Mouse (Mus musculus): ENCODE results near the gene Mlxip. TPM values are rescaled to one million over a fixed set of nuclear protein-coding genes. Genes with fewer than 3 reads are reported as not detected.

The Mlxip gene
- polyA plus RNA-seq, 1 experiment = 0.09 TPM

GRCm38 (mm10) chr5:123439312-123439711 is 44.7 kb downstream of the Mlxip start:
- H3K36me3 ChIP-seq (ENCODE audit: control insufficient read depth) = peaks cover 9% of the 10 kb centered on the region
- H3K9me3 ChIP-seq (ENCODE audit: control insufficient read depth, low read length) = no peaks in the 10 kb centered on the region
- no peak overlapping the region for H3K4me3 ChIP-seq (replicated peaks)
- no peaks in the 10 kb centered on the region for H3K27me3 ChIP-seq (ENCODE audit: control insufficient read depth)
- no peaks in the 10 kb centered on the region for H3K4me1 ChIP-seq (ENCODE audit: control insufficient read depth)
- no peak for TF ChIP-seq TAL1 (IDR thresholded peaks at IDR 0.05; ENCODE audit: low read length)
- TF ChIP-seq GATA1 (IDR thresholded peaks at IDR 0.05; ENCODE audit: low read length) = no peak

- Histone ChIP-seq H3K36me3 (ENCODE audit: control insufficient read depth) (peaks cover 9% of the 10 kb centered on the region), H3K4me1 (ENCODE audit: control insufficient read depth) (no peaks in the 10 kb centered on the region), H3K27me3 (ENCODE audit: control insufficient read depth) (no peaks in the 10 kb centered on the region), H3K9me3 (ENCODE audit: control insufficient read depth, low read length) (no peaks in the 10 kb centered on the region), H3K4me3 (replicated peaks) (no peak overlapping the region)
- TF ChIP-seq TAL1 (IDR thresholded peaks at IDR 0.05; ENCODE audit: low read length) (no peak), GATA1 (IDR thresholded peaks at IDR 0.05; ENCODE audit: low read length) (no peak)
Observed at GRCm38 (mm10) chr5:123439941-123440340, 45.3 kb downstream of the Mlxip start.

- no peak overlapping the region for H3K4me3 ChIP-seq (replicated peaks)
Observed at GRCm38 (mm10) chr5:123440664-123441063, 46.1 kb downstream of the Mlxip start.

GRCm38 (mm10) chr5:123442283-123442682 is 47.7 kb downstream of the Mlxip start:
- Histone ChIP-seq H3K4me3 (replicated peaks) (no peak overlapping the region), H3K4me1 (ENCODE audit: control insufficient read depth) (no peaks in the 10 kb centered on the region), H3K36me3 (ENCODE audit: control insufficient read depth) (peaks cover 21% of the 10 kb centered on the region), H3K27me3 (ENCODE audit: control insufficient read depth) (no peaks in the 10 kb centered on the region), H3K9me3 (ENCODE audit: control insufficient read depth, low read length) (no peaks in the 10 kb centered on the region)
- no peak for TF ChIP-seq TAL1 (IDR thresholded peaks at IDR 0.05; ENCODE audit: low read length)
- TF ChIP-seq GATA1 (IDR thresholded peaks at IDR 0.05; ENCODE audit: low read length) = no peak

More at GRCm38 (mm10) chr5:123440664-123441063, 46.1 kb downstream of the Mlxip start:
- Histone ChIP-seq H3K36me3 (ENCODE audit: control insufficient read depth) (peaks cover 14% of the 10 kb centered on the region), H3K9me3 (ENCODE audit: control insufficient read depth, low read length) (no peaks in the 10 kb centered on the region), H3K4me1 (ENCODE audit: control insufficient read depth) (no peaks in the 10 kb centered on the region), H3K27me3 (ENCODE audit: control insufficient read depth) (no peaks in the 10 kb centered on the region)
- TF ChIP-seq GATA1 (IDR thresholded peaks at IDR 0.05; ENCODE audit: low read length) (no peak), TAL1 (IDR thresholded peaks at IDR 0.05; ENCODE audit: low read length) (no peak)

- Histone ChIP-seq H3K4me3 (replicated peaks) (no peak overlapping the region), H3K36me3 (ENCODE audit: control insufficient read depth) (peaks cover 25% of the 10 kb centered on the region), H3K27me3 (ENCODE audit: control insufficient read depth) (no peaks in the 10 kb centered on the region), H3K9me3 (ENCODE audit: control insufficient read depth, low read length) (no peaks in the 10 kb centered on the region), H3K4me1 (ENCODE audit: control insufficient read depth) (no peaks in the 10 kb centered on the region)
- no peak for TF ChIP-seq GATA1 (IDR thresholded peaks at IDR 0.05; ENCODE audit: low read length)
- TF ChIP-seq TAL1 (IDR thresholded peaks at IDR 0.05; ENCODE audit: low read length) = no peak
Observed at GRCm38 (mm10) chr5:123444069-123444468, 49.5 kb downstream of the Mlxip start.

- Histone ChIP-seq H3K36me3 (ENCODE audit: control insufficient read depth) (peaks cover 28% of the 10 kb centered on the region), H3K4me1 (ENCODE audit: control insufficient read depth) (no peaks in the 10 kb centered on the region), H3K4me3 (replicated peaks) (no peak overlapping the region), H3K9me3 (ENCODE audit: control insufficient read depth, low read length) (no peaks in the 10 kb centered on the region), H3K27me3 (ENCODE audit: control insufficient read depth) (no peaks in the 10 kb centered on the region)
- TF ChIP-seq TAL1 (IDR thresholded peaks at IDR 0.05; ENCODE audit: low read length) = no peak
- no peak for TF ChIP-seq GATA1 (IDR thresholded peaks at IDR 0.05; ENCODE audit: low read length)
Observed at GRCm38 (mm10) chr5:123444849-123445334, 50.3 kb downstream of the Mlxip start.

GRCm38 (mm10) chr5:123451886-123452285 is 57.3 kb downstream of the Mlxip start:
- Histone ChIP-seq H3K4me1 (ENCODE audit: control insufficient read depth) (no peaks in the 10 kb centered on the region), H3K9me3 (ENCODE audit: control insufficient read depth, low read length) (no peaks in the 10 kb centered on the region), H3K36me3 (ENCODE audit: control insufficient read depth) (peaks cover 37% of the 10 kb centered on the region), H3K4me3 (replicated peaks) (no peak overlapping the region), H3K27me3 (ENCODE audit: control insufficient read depth) (no peaks in the 10 kb centered on the region)
- TF ChIP-seq GATA1 (IDR thresholded peaks at IDR 0.05; ENCODE audit: low read length) (no peak), TAL1 (IDR thresholded peaks at IDR 0.05; ENCODE audit: low read length) (no peak)

GRCm38 (mm10) chr5:123461420-123461819 is 66.8 kb downstream of the Mlxip start:
- Histone ChIP-seq H3K4me1 (ENCODE audit: control insufficient read depth) (no peaks in the 10 kb centered on the region; the same call in 1 of the 2 replicates), H3K9me3 (ENCODE audit: control insufficient read depth, low read length) (no peaks in the 10 kb centered on the region), H3K36me3 (ENCODE audit: control insufficient read depth) (no peaks in the 10 kb centered on the region), H3K27me3 (ENCODE audit: control insufficient read depth) (no peaks in the 10 kb centered on the region), H3K4me3 (replicated peaks) (no peak overlapping the region)
- TF ChIP-seq GATA1 (IDR thresholded peaks at IDR 0.05; ENCODE audit: low read length) (no peak), TAL1 (IDR thresholded peaks at IDR 0.05; ENCODE audit: low read length) (no peak)

GRCm38 (mm10) chr5:123464638-123465037 is 70.0 kb downstream of the Mlxip start:
- Histone ChIP-seq H3K36me3 (ENCODE audit: control insufficient read depth) (no peaks in the 10 kb centered on the region), H3K9me3 (ENCODE audit: control insufficient read depth, low read length) (no peaks in the 10 kb centered on the region), H3K4me3 (replicated peaks) (no peak overlapping the region), H3K27me3 (ENCODE audit: control insufficient read depth) (peaks cover under 1% of the 10 kb centered on the region; the same call in 1 of the 2 replicates), H3K4me1 (ENCODE audit: control insufficient read depth) (no peaks in the 10 kb centered on the region; the same call in 1 of the 2 replicates)
- TF ChIP-seq GATA1 (IDR thresholded peaks at IDR 0.05; ENCODE audit: low read length) = no peak
- no peak for TF ChIP-seq TAL1 (IDR thresholded peaks at IDR 0.05; ENCODE audit: low read length)

Measured in erythroblast, embryonic 14.5 days (primary cell).